Mouse (Mus musculus) megakaryocyte, embryonic 14.5 days (primary cell): ENCODE measurements around the gene Osbpl11.

Experiments used
- FLI1 ChIP-seq: IDR thresholded peaks from 2 replicates; pipeline ENCODE4 v1.6.1; 2012; ENCODE audit warnings: low read length, inconsistent platforms, mixed read lengths
- GATA1 ChIP-seq: IDR thresholded peaks from 3 replicates; pipeline ENCODE4 v1.6.1; 2012; ENCODE audit warnings: mixed read lengths, low read length, inconsistent platforms, borderline replicate concordance

GRCm38 (mm10) chr16:33234128-33234527 is 49.3 kb downstream of the Osbpl11 start:
- no peak for TF ChIP-seq GATA1
- no peak for TF ChIP-seq FLI1
